Mouse (Mus musculus): ENCODE data around the gene Pitpnm2.

GRCm38 (mm10) chr5:124211234-124211633 lies 38.3 kb downstream of the Pitpnm2 start:
- no peak for TF ChIP-seq POLR2A (IDR thresholded peaks at IDR 0.05; ENCODE audit: borderline replicate concordance, control insufficient read depth, low read depth, low read length)
- TF ChIP-seq CTCF (IDR thresholded peaks at IDR 0.05; ENCODE audit: control insufficient read depth, insufficient read depth, low read length): no peak

Measured in bone marrow, adult 2 months (tissue).